ENCODE assay signal across 20 mouse cellular contexts in the genomic region with DNA sequence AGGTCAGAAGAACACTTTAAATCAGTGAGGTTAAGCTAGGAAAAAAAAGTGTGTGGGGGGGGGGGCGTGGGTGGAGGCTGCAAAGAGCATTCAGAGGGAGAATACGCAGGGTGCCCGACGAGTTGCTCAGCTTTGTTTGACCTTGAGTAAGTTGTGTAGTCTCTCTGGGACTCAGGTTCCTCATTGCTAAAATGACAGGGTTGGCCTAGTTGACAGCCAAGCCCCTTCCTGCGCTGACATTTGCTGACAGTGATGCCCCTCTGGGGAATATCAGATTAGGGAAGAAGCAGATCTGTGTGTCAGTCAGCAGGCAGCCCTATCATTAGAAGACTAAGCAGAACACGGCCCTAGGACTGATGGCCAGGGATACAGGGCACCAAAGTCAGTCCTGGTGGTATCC.
DNase-seq lines count a peak whose midpoint lies in the region; ATAC-seq lines count a peak whose summit lies in the region.
"Had no signal": no experiment of that assay in that cellular context is flagged by ENCODE, and none has a peak within 500 bp of the region (broad histone marks: within the 10 kb centered on the region; RNA-seq: fewer than 3 reads in every experiment).

No protein-coding gene starts in this region.

- peak overlapping the region; percentile 67 for H3K27ac ChIP-seq in heart, embryonic 15.5 days
- H3K27ac ChIP-seq: forebrain, embryonic 12.5 days; kidney, postnatal 0 days; limb, embryonic 13.5 days; midbrain, embryonic 13.5 days had no signal

- no peak overlapping the region for H3K9ac ChIP-seq in heart, embryonic 15.5 days
- H3K9ac ChIP-seq: forebrain, embryonic 12.5 days; limb, embryonic 13.5 days; lung, embryonic 14.5 days; midbrain, embryonic 13.5 days had no signal

- no peak for DNase-seq in heart, adult 18-20 months
- DNase-seq in B cell, adult 2 months: peak; percentile 67 to 77
- DNase-seq in MEL-GATA-1-ER (ENCODE audit: extremely low read depth, low read depth): peak; percentile 56
- DNase-seq in layer of hippocampus, adult 18-20 months (ENCODE audit: low spot score in 2 of 2): no peak
- no peak for DNase-seq in Muller cell, postnatal 12 days (ENCODE audit: inconsistent ontology term)
- DNase-seq: adrenal gland, postnatal 36 days; cerebellum, adult 9-10 months; heart, postnatal 10 days; layer of hippocampus, adult 9-11 months; lung, embryonic 14.5 days; lung, postnatal 4 days had no signal

- WGBS in heart, embryonic 15.5 days: 47% methylated on average over 6 of the region's 6 CpGs

- no peaks in the 10 kb centered on the region for H3K36me3 ChIP-seq in heart, embryonic 15.5 days
- H3K36me3 ChIP-seq: forebrain, embryonic 12.5 days; limb, embryonic 13.5 days; midbrain, embryonic 13.5 days had no signal

- no peak overlapping the region for H3K4me2 ChIP-seq in heart, embryonic 15.5 days
- H3K4me2 ChIP-seq: forebrain, embryonic 12.5 days; limb, embryonic 13.5 days; lung, embryonic 14.5 days; midbrain, embryonic 13.5 days had no signal

- H3K4me1 ChIP-seq in heart, embryonic 15.5 days (replicated peaks): peaks cover 45% of the 10 kb centered on the region

- no peaks in the 10 kb centered on the region for H3K9me3 ChIP-seq in heart, embryonic 15.5 days (replicated peaks)
- H3K9me3 ChIP-seq: forebrain, embryonic 12.5 days; limb, embryonic 13.5 days; midbrain, embryonic 13.5 days had no signal

- H3K4me3 ChIP-seq in heart, embryonic 15.5 days: no peak overlapping the region
- H3K4me3 ChIP-seq: forebrain, embryonic 12.5 days; limb, embryonic 13.5 days; midbrain, embryonic 13.5 days had no signal

- no peak for ATAC-seq in heart, embryonic 15.5 days (replicated peaks; ENCODE audit: insufficient number of reproducible peaks, insufficient read depth, low FRiP score, low read depth)
- ATAC-seq in megakaryocyte progenitor cell, adult 5-6 weeks (replicated peaks; ENCODE audit: poor library complexity): 0 out of 2 replicates have a peak, but pooled peaks have one; percentile 3
- ATAC-seq: hindbrain, embryonic 16.5 days; intestine, postnatal 0 days; midbrain, embryonic 13.5 days; Patski had no signal

- H3K27me3 ChIP-seq in heart, embryonic 15.5 days: no peaks in the 10 kb centered on the region
- H3K27me3 ChIP-seq: forebrain, embryonic 12.5 days; limb, embryonic 13.5 days; midbrain, embryonic 13.5 days; Patski had no signal

Comparison
In these comparisons a context has a peak if more than half of its experiments do, and no peak if none do; other contexts are left out.
1. DNase-seq: peak in B cell, adult 2 months (2 of 2) and MEL-GATA-1-ER (single experiment); none in heart, adult 18-20 months (0 of 2), layer of hippocampus, adult 18-20 months (0 of 2) and Muller cell, postnatal 12 days (single experiment).